Mouse (Mus musculus): ENCODE results near the gene Sarnp.
"Not testable (repeated sequence)": the region's sequence is repeated elsewhere in the genome, so short reads cannot be mapped to it uniquely, and the experiment has no call there.

Gene Sarnp

GRCm38 (mm10) chr10:128821358-128822056 is 4.4 kb downstream of the Sarnp start, which contains the start of gene Ormdl2:
Ormdl2 (minus strand) TSS chr10:128821645.
- DNase-seq (ENCODE audit: low spot score) = peak; percentile 99

GRCm38 (mm10) chr10:128822135-128822534 is 5.0 kb downstream of the Sarnp start:
- no peak for DNase-seq (ENCODE audit: low spot score)

- not testable (repeated sequence) for DNase-seq (ENCODE audit: low spot score)
Measured at GRCm38 (mm10) chr10:128823087-128823486, 6.0 kb downstream of the Sarnp start.

- DNase-seq (ENCODE audit: low spot score) = no peak
Measured at GRCm38 (mm10) chr10:128823821-128824220, 6.7 kb downstream of the Sarnp start.

- DNase-seq (ENCODE audit: low spot score) = no peak
Measured at GRCm38 (mm10) chr10:128837400-128837799, 20.3 kb downstream of the Sarnp start.

- no peak for DNase-seq (ENCODE audit: low spot score)
Measured at GRCm38 (mm10) chr10:128839434-128839833, 22.3 kb downstream of the Sarnp start.

GRCm38 (mm10) chr10:128840612-128841011 is 23.5 kb downstream of the Sarnp start:
- no peak for DNase-seq (ENCODE audit: low spot score)

- DNase-seq (ENCODE audit: low spot score) = no peak
Measured at GRCm38 (mm10) chr10:128843260-128843659, 26.1 kb downstream of the Sarnp start.

GRCm38 (mm10) chr10:128845516-128845915 is 28.4 kb downstream of the Sarnp start:
- no peak for DNase-seq (ENCODE audit: low spot score)

GRCm38 (mm10) chr10:128846664-128847063 is 29.5 kb downstream of the Sarnp start:
- DNase-seq (ENCODE audit: low spot score) = no peak

GRCm38 (mm10) chr10:128848426-128848825 is 31.3 kb downstream of the Sarnp start:
- DNase-seq (ENCODE audit: low spot score) = no peak

- no peak for DNase-seq (ENCODE audit: low spot score)
Measured at GRCm38 (mm10) chr10:128850339-128850738, 33.2 kb downstream of the Sarnp start.

- DNase-seq (ENCODE audit: low spot score) = no peak
Measured at GRCm38 (mm10) chr10:128861176-128861575, 44.0 kb downstream of the Sarnp start.

GRCm38 (mm10) chr10:128866042-128866441 is 48.9 kb downstream of the Sarnp start:
- no peak for DNase-seq (ENCODE audit: low spot score)

GRCm38 (mm10) chr10:128866518-128866917 is 49.4 kb downstream of the Sarnp start:
- no peak for DNase-seq (ENCODE audit: low spot score)

- DNase-seq (ENCODE audit: low spot score) = no peak
Measured at GRCm38 (mm10) chr10:128870341-128870740, 53.2 kb downstream of the Sarnp start.

- no peak for DNase-seq (ENCODE audit: low spot score)
Measured at GRCm38 (mm10) chr10:128878291-128878690, 61.2 kb downstream of the Sarnp start.

GRCm38 (mm10) chr10:128878811-128879210 is 61.7 kb downstream of the Sarnp start:
- no peak for DNase-seq (ENCODE audit: low spot score)

GRCm38 (mm10) chr10:128882067-128882466 is 64.9 kb downstream of the Sarnp start:
- DNase-seq (ENCODE audit: low spot score) = no peak

GRCm38 (mm10) chr10:128888941-128889827 is 72.1 kb downstream of the Sarnp start:
- no peak for DNase-seq (ENCODE audit: low spot score)

- no peak for DNase-seq (ENCODE audit: low spot score)
Measured at GRCm38 (mm10) chr10:128889846-128890245, 72.7 kb downstream of the Sarnp start.

- DNase-seq (ENCODE audit: low spot score) = no peak
Measured at GRCm38 (mm10) chr10:128890383-128891295, 73.5 kb downstream of the Sarnp start.
